8 mouse cellular contexts compared by ENCODE assay signal in genomic region chr10:75063301-75063965, GRCm38 (mm10). TPM values are rescaled to one million over a fixed set of nuclear protein-coding genes. Genes with fewer than 3 reads are reported as not detected.
DNase-seq lines count a peak whose midpoint lies in the region; ATAC-seq lines count a peak whose summit lies in the region.

No protein-coding gene starts in this region.

- H3K4me2 ChIP-seq in heart, embryonic 14.5 days (ENCODE audit: low read length): peak overlapping the region; percentile 91
- peak overlapping the region; percentile 95 for H3K4me2 ChIP-seq in limb, embryonic 11.5 days (ENCODE audit: low read depth, severe bottlenecking)
- H3K4me2 ChIP-seq in stomach, embryonic 14.5 days (replicated peaks; ENCODE audit: low read depth, low read length): peak overlapping the region; percentile 93

- H3K36me3 ChIP-seq in heart, embryonic 14.5 days (ENCODE audit: control insufficient read depth, insufficient read depth, low read length): 0 out of 2 replicates have a peak, but pooled peaks cover 4% of the 10 kb centered on the region
- no peaks in the 10 kb centered on the region for H3K36me3 ChIP-seq in limb, embryonic 11.5 days (ENCODE audit: control insufficient read depth, insufficient read depth, low read length)
- H3K36me3 ChIP-seq in stomach, embryonic 14.5 days (ENCODE audit: control insufficient read depth, insufficient read depth, low read length): peaks cover 8% of the 10 kb centered on the region; the same call in 1 of the 2 replicates

- ATAC-seq in heart, embryonic 14.5 days (ENCODE audit: insufficient number of reproducible peaks, insufficient read depth, low FRiP score, low read depth): no peak
- ATAC-seq in limb, embryonic 11.5 days (ENCODE audit: insufficient number of reproducible peaks, low FRiP score, low TSS enrichment, low read depth): no peak
- no peak for ATAC-seq in stomach, embryonic 14.5 days (ENCODE audit: insufficient number of reproducible peaks, insufficient read depth, low FRiP score, low read depth)

- peaks cover 3% of the 10 kb centered on the region; the same call in 1 of the 2 replicates for H3K27me3 ChIP-seq in heart, embryonic 14.5 days (ENCODE audit: control insufficient read depth, insufficient read depth, low read length)
- H3K27me3 ChIP-seq in limb, embryonic 11.5 days (ENCODE audit: control insufficient read depth, insufficient read depth, low read length): 0 out of 2 replicates have a peak, but pooled peaks cover 2% of the 10 kb centered on the region
- H3K27me3 ChIP-seq in stomach, embryonic 14.5 days (ENCODE audit: control insufficient read depth, insufficient read depth, low read length): no peaks in the 10 kb centered on the region

- no peak overlapping the region for H3K27ac ChIP-seq in heart, embryonic 14.5 days (replicated peaks in 1 of 2; ENCODE audit: control insufficient read depth in 1 of 2, insufficient read depth in 1 of 2, low read depth in 2 of 2, low read length in 2 of 2)
- H3K27ac ChIP-seq in limb, embryonic 11.5 days (replicated peaks; ENCODE audit: low read depth, low read length): no peak overlapping the region
- H3K27ac ChIP-seq in stomach, embryonic 14.5 days (ENCODE audit: low read length): no peak overlapping the region

- H3K4me3 ChIP-seq in heart, embryonic 14.5 days (ENCODE audit: control insufficient read depth in 1 of 2, insufficient read depth in 1 of 2, low read depth in 1 of 2, low read length in 2 of 2): peak overlapping the region; percentile 11 to 90
- no peak overlapping the region for H3K4me3 ChIP-seq in limb, embryonic 11.5 days (ENCODE audit: low read depth, low read length)
- peak overlapping the region; percentile 0; the same call in 1 of the 2 replicates for H3K4me3 ChIP-seq in stomach, embryonic 14.5 days (ENCODE audit: low read depth, low read length)

- H3K4me1 ChIP-seq in heart, embryonic 14.5 days (ENCODE audit: control insufficient read depth in 2 of 2, insufficient read depth in 2 of 2, low read length in 2 of 2): peaks cover 31 to 49% of the 10 kb centered on the region in 2 experiments
- H3K4me1 ChIP-seq in limb, embryonic 11.5 days (ENCODE audit: control insufficient read depth, insufficient read depth, low read length): peaks cover 36% of the 10 kb centered on the region
- H3K4me1 ChIP-seq in stomach, embryonic 14.5 days (ENCODE audit: control insufficient read depth, insufficient read depth, low read length): peaks cover 32% of the 10 kb centered on the region

- DNase-seq in 3T3-L1 (ENCODE audit: low read depth, low spot score) (peak; percentile 59), NIH3T3 (ENCODE audit: low read depth) (peak; percentile 83)
- no peak for DNase-seq in limb, embryonic 11.5 days (ENCODE audit: low spot score)
- DNase-seq in cerebellum, adult 8-10 months: no peak
- DNase-seq in urinary bladder, postnatal 25 days (ENCODE audit: low spot score): no peak
- DNase-seq in spleen, adult 12 weeks (ENCODE audit: low spot score): no peak

- H3K9me3 ChIP-seq in heart, embryonic 14.5 days (ENCODE audit: control insufficient read depth, low read length): no peaks in the 10 kb centered on the region
- H3K9me3 ChIP-seq in limb, embryonic 11.5 days (ENCODE audit: control insufficient read depth, low read length): no peaks in the 10 kb centered on the region
- no peaks in the 10 kb centered on the region for H3K9me3 ChIP-seq in stomach, embryonic 14.5 days (ENCODE audit: control insufficient read depth, low read depth, low read length)

- WGBS in heart, embryonic 14.5 days: 29% methylated on average over 12 of the region's 12 CpGs
- WGBS in limb, embryonic 11.5 days: 83% methylated on average over 12 of the region's 12 CpGs
- WGBS in stomach, embryonic 14.5 days: 45% methylated on average over 12 of the region's 12 CpGs

- no peak overlapping the region for H3K9ac ChIP-seq in heart, embryonic 14.5 days (ENCODE audit: low read length)
- peak overlapping the region; percentile 4 for H3K9ac ChIP-seq in limb, embryonic 11.5 days (ENCODE audit: low read length)
- 0 out of 2 replicates have a peak overlapping the region, but pooled peaks have one; percentile 21 for H3K9ac ChIP-seq in stomach, embryonic 14.5 days (replicated peaks; ENCODE audit: low read depth, low read length)

RNA-seq across cellular contexts. Expression of gene Bcr, which starts 3.0 kb away (rescaled TPM):
- 14.5 and 14.6 TPM in 2 replicates for polyA plus RNA-seq in heart, embryonic 14.5 days (2014; fragmentation: Nextera tagmentation; extraction: Ambion mirVana)
- polyA plus RNA-seq in limb, embryonic 11.5 days (2014; fragmentation: Nextera tagmentation; extraction: Ambion mirVana): 7.5 and 11.4 TPM in 2 replicates
- polyA plus RNA-seq in stomach, embryonic 14.5 days (2014; fragmentation: Nextera tagmentation; extraction: Ambion mirVana): 8.6 and 11.9 TPM in 2 replicates

RNA-seq across cellular contexts. Expression of gene Rab36, which starts 26.6 kb away (rescaled TPM):
- polyA plus RNA-seq in heart, embryonic 14.5 days (2014; fragmentation: Nextera tagmentation; extraction: Ambion mirVana): 2.0 and 4.5 TPM in 2 replicates
- 11.1 and 12.8 TPM in 2 replicates for polyA plus RNA-seq in limb, embryonic 11.5 days (2014; fragmentation: Nextera tagmentation; extraction: Ambion mirVana)
- polyA plus RNA-seq in stomach, embryonic 14.5 days (2014; fragmentation: Nextera tagmentation; extraction: Ambion mirVana): 10.3 and 12.6 TPM in 2 replicates

RNA-seq across cellular contexts. Expression of gene Rsph14, which starts 31.0 kb away (rescaled TPM):
- not detected in 2 replicates for polyA plus RNA-seq in heart, embryonic 14.5 days (2014; fragmentation: Nextera tagmentation; extraction: Ambion mirVana)
- not detected in 2 replicates for polyA plus RNA-seq in limb, embryonic 11.5 days (2014; fragmentation: Nextera tagmentation; extraction: Ambion mirVana)
- not detected in 2 replicates for polyA plus RNA-seq in stomach, embryonic 14.5 days (2014; fragmentation: Nextera tagmentation; extraction: Ambion mirVana)

Comparison
In these comparisons a context has a peak if more than half of its experiments do, and no peak if none do; other contexts are left out.
1. DNase-seq: peak in 3T3-L1 (single experiment) and NIH3T3 (single experiment); none in limb, embryonic 11.5 days (single experiment), cerebellum, adult 8-10 months (single experiment), urinary bladder, postnatal 25 days (single experiment) and spleen, adult 12 weeks (single experiment).
2. Peak in every context shown above with its lines, with median percentiles within 50 percentile points of each other: H3K4me2 ChIP-seq.